Mouse (Mus musculus): ENCODE data around the gene Gm11037.
A peak's percentile ranks its signal among the peaks of the same experiment; 100 is the strongest.
"Not testable (repeated sequence)": the region's sequence is repeated elsewhere in the genome, so short reads cannot be mapped to it uniquely, and the experiment has no call there.

Gene Gm11037

GRCm38 (mm10) chr2:131132930-131133547 is at the start of gene Gm11037:
Gene Gm11037, plus strand, starts transcription at chr2:131133497.
- no peak for DNase-seq

GRCm38 (mm10) chr2:131084206-131084605 is 49.1 kb upstream of the Gm11037 start:
- no peak for DNase-seq

DNA sequence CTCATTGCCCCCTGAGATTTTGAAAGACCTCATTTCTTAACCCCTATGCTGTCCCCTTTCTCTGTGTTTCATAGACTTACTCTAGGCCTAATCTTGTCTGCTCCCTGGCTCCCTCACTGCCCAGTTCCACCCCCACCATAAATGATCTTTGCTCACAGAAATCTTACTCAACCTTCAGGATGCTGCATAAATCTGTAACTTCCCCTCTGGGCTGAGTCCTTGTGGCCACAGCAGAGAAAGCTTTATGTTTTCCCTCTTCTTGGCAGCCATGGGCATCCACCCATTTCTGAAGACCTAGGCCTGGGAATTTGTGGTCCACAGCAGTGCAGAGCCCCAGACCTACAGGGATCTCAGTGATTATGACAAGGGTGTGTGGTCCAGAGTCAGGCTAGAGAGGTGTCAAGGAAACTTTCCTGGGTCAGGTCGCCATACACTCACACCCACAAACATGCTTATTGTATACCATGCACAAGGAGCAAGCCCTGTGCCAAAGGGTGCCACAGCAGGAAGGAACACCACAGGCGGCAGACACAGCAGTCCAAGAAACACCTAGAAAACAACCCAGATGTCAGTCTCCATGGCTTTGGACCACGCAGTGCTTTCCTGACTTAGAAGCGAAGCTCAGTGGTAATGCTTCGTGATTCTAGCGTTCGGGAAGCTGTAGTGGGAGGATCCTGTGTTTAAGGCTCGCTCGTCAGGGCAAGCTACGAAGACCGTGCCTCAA is 46.5 kb upstream of the Gm11037 start, which contains the start of gene Siglec1:
TSS of gene Siglec1 (minus strand) at position 99 of the 724 bp plus-strand sequence.
- no peak for DNase-seq

DNA sequence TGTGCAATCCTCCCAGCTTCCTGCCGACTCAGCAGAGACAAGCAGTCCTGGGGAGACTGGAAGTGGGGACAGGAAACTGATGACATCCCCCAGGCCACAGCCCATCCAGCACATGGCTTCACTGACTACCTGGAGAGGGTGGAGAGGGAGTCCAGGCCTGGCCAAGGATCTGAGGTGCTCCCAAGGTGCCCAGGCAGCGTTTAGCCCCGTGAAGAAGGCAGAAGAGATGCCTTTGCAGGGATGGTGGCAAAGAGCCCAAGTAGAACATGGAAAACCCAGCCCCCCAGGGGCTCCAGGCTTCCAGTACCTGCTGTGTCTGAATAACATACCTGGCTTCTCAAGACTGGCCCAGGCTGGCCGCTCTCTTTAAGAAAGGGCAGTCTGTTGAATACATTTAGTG is 44.7 kb upstream of the Gm11037 start:
- DNase-seq: no peak

- no peak for DNase-seq
Measured at GRCm38 (mm10) chr2:131089634-131090033, 43.7 kb upstream of the Gm11037 start.

DNA sequence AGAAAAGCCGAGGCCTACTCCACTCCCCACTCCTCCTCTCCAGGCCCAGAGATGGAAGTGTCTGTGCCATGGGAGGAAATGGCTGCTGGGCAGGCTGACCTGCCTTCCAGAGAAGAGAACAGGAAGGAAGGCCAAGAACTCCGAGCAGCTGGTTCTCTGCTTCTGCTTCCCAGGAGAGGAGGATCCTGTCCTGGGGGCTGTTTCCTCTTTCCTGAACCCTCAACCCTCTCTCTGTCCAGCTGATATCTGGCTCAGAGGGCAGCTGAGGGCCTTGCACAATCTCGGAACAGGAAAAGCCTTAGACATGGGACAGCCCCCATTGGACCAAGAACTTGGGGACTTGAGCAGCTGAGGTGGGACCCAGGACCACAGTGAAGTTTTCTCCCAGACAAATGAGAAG is 42.4 kb upstream of the Gm11037 start:
- DNase-seq: peak; percentile 19

- DNase-seq: no peak
Measured at GRCm38 (mm10) chr2:131093577-131093976, 39.7 kb upstream of the Gm11037 start.

DNA sequence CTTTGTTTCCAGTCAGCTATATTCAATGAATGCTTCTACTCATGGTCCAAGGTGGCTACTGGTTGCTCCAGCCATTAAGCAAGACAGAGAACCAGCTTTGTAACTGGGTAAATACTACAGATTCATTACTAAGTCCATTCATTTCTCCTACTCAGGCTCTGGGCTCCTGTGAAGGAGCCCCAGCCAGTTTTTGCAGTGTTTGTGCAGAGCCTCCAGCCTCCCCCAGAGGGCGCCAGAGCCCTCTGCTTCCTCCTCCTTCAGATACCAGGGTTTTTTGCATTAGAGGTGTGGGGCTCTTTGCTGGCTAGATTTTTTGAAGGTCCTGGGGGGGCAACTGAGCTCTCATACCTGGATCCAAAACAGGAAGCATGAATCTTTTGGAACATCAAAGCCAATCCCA is 38.5 kb upstream of the Gm11037 start:
- peak; percentile 82 for DNase-seq

- peak; percentile 60 for DNase-seq
Measured at GRCm38 (mm10) chr2:131096101-131096795, 37.0 kb upstream of the Gm11037 start.

DNA sequence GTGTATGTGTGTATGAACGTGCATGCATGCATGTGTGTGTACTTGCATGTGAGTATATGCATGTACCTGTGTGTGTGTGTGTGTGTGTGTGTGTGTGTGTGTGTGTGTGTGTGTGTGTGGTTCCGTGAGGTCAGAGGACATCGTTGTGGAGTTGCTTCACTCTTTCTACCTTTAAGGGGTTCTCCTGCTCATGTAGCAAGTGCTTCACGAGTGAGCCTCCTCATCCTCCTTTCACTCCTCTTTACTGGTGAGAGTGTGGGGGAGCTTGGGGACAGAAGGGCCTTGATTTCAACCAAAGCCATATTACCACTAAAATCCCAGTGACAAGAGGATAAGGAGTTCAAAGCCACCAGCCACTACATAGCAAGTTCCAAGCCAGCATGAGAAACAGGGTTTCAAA is 36.2 kb upstream of the Gm11037 start:
- DNase-seq: no peak

- DNase-seq: no peak
Measured at GRCm38 (mm10) chr2:131101530-131101929, 31.8 kb upstream of the Gm11037 start.

GRCm38 (mm10) chr2:131104021-131104420 is 29.3 kb upstream of the Gm11037 start:
- no peak for DNase-seq

DNA sequence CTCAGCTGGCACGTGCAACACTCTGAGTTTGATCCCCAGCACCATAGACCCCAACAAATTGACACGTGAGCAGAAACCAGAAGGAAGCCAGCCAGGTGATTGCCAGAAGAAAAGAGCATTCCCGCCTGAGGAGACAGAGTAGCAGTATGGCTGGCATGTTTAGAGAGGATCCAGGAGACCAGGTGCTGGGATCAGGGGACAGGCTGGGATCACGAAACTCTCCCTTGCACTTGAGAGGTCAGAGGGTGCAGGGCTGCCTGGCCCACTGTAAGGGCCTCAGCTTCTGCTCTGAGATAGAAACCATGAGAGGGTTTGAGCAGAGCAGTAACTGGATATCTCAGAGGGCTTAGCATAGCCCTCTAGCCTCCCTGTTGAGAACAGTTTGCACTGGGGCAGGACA is 28.2 kb upstream of the Gm11037 start:
- DNase-seq: not testable (repeated sequence)

DNA sequence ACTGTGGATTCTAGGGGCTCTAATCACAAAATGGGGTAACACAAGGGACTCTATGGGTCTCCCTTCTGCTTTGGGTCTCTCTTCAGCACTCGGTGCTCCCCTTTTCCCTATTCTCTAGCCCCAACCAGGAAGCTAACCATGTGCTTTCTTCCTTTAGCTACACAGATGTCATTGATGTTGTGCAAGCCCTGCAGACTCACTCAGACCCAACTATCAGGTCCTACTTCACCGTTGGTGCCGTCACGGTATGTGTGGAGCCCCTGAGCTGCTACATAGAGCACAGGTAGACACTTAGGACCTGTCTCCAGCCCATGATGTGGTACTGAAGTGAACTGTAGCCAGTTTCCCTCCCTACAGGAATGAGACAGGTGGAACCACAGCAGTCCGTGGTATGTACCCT is 27.3 kb upstream of the Gm11037 start:
- DNase-seq: no peak

DNA sequence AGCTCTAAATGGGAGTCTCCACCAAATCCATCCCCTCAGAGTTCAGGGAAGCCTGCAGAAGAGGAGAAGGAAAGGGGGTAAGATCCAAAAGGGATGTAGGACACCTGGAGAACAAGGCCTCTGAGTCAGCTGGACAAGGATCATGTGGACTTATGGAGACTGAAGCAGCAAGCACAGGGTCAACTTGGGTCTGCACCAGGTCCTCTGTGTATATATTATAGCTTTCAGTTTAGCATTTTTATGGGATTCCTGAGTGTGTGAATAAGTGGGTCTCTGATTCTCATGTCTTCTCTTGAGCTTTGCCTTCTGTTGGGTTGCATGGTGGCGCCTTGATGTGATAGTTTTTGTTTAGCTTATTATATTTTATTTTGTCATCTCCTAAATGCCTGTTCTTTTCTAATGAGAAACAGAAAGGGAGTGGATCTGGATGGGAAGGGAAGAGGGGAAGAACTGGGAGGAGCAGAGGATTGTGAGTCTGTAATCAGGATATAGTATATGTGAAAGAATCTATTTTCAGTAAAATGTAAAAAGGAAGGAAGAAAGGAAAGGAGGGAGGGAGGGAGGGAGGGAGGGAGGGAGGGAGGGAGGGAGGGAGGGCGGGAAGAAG is 14.2 kb upstream of the Gm11037 start:
- DNase-seq: no peak

- DNase-seq: no peak
Measured at GRCm38 (mm10) chr2:131124166-131124565, 9.1 kb upstream of the Gm11037 start.

DNA sequence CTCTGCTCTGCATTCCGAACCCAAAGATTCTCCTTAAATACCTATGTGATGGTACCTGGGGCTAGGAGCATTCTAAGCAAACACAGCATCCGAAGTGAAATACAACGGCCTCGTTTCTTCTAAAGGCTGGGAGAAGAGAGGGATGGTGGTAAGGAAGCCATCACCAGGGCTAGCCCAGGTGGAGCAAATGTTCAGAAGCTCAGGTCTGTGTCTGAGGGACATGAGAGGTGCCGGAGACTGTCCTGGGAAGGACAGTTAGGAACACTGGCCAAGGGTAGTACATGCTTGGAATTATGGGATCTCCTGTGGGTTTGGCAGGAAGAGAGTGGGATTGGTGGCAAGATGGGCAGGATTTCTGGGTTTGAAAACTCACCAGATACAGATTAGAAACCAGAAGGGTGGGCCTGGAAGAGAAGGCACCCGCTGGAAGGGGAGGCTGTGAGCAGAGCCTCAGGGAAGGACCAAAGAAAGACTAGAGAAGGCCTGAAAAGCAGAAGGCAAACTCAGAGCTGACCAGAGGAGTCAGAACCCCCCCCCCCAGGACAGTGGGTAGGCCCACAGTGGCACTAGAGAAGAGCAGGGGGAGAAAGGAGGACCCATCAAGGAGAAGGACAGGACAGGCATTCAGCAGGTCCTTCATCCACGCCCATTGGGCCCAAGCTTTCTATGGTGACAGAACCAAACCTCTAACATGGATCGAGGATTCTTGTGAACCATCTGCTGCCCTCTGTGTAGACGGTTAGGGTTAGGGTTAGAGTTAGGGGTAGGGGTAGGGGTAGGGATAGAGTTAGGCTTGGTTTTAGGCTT is 7.9 kb upstream of the Gm11037 start:
- DNase-seq: no peak

DNA sequence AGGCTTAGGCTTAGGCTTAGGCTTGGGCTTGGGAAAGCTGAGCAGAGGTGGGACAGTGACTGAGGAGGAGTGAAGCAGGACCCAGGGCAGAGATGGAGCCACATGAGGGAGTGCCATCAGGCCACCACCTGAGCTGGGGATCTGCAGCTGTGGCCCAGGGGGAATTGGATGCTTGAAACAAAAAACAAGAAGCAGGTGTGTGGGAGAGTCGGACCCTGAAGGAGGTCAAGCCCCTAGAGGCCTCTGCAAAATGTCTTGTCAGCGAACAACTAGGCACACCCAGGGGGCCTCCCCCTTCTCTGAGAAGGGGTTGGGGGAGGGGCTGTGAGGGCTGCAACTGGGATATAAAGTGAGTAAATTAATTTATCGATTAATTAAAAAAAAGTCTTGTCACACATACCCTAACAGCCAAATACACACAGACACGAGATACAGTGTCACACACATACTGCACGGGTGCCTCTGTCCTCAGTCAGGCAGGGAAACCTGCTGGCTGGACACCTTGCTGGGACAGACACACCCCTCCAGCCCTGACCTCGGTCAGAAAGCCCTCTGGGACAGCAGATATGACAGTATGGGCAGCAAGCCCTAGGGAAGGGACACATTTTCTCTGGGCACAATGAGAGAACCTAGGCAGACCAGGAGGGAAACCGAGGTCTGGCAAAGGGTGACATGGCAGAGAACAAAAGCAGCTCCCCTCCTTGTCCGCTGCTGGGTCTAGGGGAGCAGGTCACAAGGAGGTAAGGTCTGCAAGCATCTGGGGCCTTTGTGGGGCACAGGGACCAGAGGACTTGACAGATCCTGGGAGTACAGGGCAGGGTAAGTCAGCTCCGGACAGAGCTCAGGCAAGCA is 7.1 kb upstream of the Gm11037 start:
- no peak for DNase-seq

DNA sequence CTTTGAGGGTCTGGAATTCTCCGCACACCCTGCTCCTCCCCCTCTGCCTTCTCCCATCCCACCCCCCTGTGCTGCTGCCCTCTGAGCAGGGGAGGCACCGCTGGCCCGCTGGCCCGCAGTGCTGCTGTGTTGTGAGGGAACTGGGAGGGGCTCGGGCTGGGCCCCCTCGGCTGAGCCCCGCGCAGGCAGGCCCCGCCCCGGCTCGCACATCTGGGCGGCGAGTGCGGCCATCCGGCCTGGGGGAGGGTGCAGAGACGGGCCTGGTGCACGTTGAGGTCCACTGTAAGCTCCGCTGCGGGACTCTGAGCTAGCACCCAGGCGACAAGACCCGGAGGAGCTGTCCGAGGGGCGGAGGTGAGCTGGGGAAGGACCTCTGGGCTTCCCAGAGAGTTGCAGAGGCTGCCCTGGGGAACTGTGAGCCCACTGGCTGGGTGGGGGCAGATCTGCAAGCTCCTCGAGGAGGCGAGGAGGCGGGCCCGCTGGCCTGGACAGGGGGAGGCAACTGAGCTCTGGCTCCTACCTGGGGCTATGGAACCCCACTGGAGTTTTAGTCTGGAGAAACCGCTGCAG is 6.1 kb upstream of the Gm11037 start, which contains the start of gene Hspa12b:
TSS of gene Hspa12b (plus strand) at position 120 of the 570 bp plus-strand sequence.
- peak; percentile 69 for DNase-seq

DNA sequence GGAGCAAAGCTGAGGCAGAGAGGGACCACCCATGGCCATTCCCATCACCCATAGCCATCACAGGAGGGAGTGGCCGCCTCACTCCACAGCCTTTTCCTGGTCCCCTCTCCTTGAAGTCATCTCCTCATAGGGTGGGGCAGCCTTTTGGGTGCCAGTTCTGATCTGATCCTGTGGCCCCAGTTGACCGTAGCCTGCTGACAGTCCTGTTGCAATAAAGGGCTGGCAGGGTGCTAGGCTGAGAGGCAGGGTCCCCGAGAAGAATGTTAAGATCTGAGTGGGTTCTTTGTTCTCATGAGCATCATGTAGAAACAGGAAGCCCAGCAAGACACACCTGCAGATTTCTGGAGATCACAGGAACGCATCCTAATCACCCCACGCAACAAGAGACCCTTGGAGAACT is 5.1 kb upstream of the Gm11037 start:
- no peak for DNase-seq

- DNase-seq: no peak
Measured at GRCm38 (mm10) chr2:131128636-131129157, 4.6 kb upstream of the Gm11037 start.
